Mouse (Mus musculus) E14TG2a.4 (cell line): ENCODE data around the gene Rpl38.

ENCODE experiments used
- H3K27me3 ChIP-seq: 2 replicates; pipeline ENCODE4 v1.6.1; 2014; ENCODE audit warnings: low read length, control low read depth; ENCODE audit not compliant: insufficient read depth
- H3K36me3 ChIP-seq: 2 replicates; pipeline ENCODE4 v1.6.1; 2014; ENCODE audit warnings: low read length, control low read depth; ENCODE audit not compliant: insufficient read depth
- H3K4me1 ChIP-seq: replicated peaks from 2 replicates; pipeline ENCODE4 v1.6.1; 2014; ENCODE audit warnings: low read depth, low read length, control low read depth
- H3K4me3 ChIP-seq: replicated peaks from 2 replicates; pipeline ENCODE4 v1.5.1; 2014; ENCODE audit warnings: mild to moderate bottlenecking, low read length
- H3K9me3 ChIP-seq: 2 replicates; pipeline ENCODE4 v1.6.1; 2014; ENCODE audit warnings: low read length, control low read depth
- CTCF ChIP-seq: conservative IDR thresholded peaks from 2 replicates; pipeline ENCODE4 v1.5.1; 2014; ENCODE audit warnings: low read length
- NANOG ChIP-seq: IDR thresholded peaks from 2 replicates; pipeline ENCODE4 v1.6.1; 2014; ENCODE audit warnings: borderline replicate concordance, low read length, mixed read lengths
- POU5F1 ChIP-seq: IDR thresholded peaks from 2 replicates; pipeline ENCODE4 v1.6.1; 2014; ENCODE audit warnings: low read length, borderline replicate concordance

The Rpl38 gene

DNA sequence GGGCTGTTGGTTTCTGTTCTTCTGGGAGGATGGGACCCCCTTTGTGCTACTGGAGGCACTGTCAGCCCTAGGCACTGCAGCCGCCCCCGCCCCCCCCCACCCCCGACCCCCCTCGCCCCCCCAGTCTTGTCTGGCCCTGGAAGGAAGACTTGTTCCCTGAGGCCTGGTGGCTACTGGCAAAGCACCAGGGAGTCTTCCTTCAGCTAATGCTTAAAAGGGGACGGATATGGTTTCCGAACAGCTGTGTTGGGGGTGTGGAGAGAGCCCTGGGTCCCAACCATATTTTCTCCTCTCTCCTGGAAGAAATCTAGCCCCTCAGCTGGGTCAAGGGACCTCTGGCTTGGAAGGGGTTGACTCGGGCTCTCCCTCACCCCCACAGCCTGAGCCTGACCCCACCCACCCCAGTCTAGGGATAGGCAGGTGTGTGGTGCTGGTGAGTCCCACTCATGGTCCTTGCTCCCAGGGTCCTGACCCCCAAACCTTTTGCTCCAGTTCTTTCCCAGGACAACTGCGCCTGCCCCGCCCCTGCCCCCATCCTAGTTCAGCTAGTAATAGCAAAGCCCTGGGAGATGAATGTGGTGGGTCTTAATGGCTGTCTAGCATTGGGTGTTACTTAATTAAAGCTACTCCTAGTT, 8.7 kb downstream of the Rpl38 start:
- TF ChIP-seq CTCF (no peak), POU5F1 (no peak), NANOG (no peak)
- H3K4me3 ChIP-seq, result peak overlapping the region; percentile 87

DNA sequence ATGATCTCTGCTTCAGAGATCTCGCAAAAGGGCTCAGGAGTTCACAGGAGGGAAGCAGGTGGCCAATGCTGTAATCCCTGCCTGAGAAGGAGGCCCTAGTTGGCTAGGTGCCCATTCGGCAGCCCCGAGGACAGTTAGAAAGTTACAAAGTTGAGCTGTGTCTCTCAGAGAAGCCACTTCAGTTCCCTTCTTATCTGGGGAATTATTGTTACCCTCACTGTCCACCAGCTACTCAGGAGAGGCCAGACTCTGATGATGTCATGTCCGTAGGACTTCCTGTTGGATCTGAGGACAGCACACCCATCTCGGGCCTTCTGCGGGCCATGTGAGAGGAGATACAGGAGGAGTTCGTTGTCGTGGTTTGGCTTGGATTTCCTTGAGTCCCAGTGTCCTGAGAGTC, 11.3 kb downstream of the Rpl38 start:
- H3K36me3 ChIP-seq, result peaks cover 12% of the 10 kb centered on the region
- peaks cover 77% of the 10 kb centered on the region for H3K4me1 ChIP-seq
- peaks cover 17% of the 10 kb centered on the region for H3K27me3 ChIP-seq
- H3K9me3 ChIP-seq, result no peaks in the 10 kb centered on the region
- no peak overlapping the region for H3K4me3 ChIP-seq
- TF ChIP-seq NANOG, result no peak
- TF ChIP-seq POU5F1, result no peak
- TF ChIP-seq CTCF, result no peak

More for the DNA sequence above, 8.7 kb downstream of the Rpl38 start:
- Histone ChIP-seq H3K4me1 (peaks cover 79% of the 10 kb centered on the region), H3K9me3 (no peaks in the 10 kb centered on the region), H3K36me3 (peaks cover 31% of the 10 kb centered on the region), H3K27me3 (peaks cover 17% of the 10 kb centered on the region)

DNA sequence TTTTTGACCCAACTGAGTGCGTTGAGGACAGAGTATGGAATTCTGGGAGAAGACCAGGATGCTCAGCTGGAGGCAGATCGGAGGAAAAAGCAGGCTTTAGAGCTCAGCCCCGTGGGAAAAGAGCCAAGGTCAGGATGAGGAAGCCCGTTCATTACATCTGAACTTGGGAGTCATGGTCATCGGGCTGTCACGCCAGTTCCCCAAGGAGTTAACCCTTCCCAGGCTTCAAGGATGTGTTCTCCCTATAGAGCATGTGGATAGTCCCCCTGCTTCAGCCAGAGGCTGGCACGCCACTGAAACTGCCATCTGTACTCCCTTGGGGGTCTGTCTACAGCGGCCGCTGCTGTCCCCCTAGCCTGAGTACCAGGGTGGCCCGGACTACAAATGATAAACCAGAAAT, 12.0 kb downstream of the Rpl38 start:
- peaks cover 12% of the 10 kb centered on the region for H3K36me3 ChIP-seq
- H3K27me3 ChIP-seq, result peaks cover 17% of the 10 kb centered on the region
- TF ChIP-seq NANOG (no peak), POU5F1 (no peak), CTCF (no peak)
- no peak overlapping the region for H3K4me3 ChIP-seq
- peaks cover 80% of the 10 kb centered on the region for H3K4me1 ChIP-seq
- no peaks in the 10 kb centered on the region for H3K9me3 ChIP-seq

DNA sequence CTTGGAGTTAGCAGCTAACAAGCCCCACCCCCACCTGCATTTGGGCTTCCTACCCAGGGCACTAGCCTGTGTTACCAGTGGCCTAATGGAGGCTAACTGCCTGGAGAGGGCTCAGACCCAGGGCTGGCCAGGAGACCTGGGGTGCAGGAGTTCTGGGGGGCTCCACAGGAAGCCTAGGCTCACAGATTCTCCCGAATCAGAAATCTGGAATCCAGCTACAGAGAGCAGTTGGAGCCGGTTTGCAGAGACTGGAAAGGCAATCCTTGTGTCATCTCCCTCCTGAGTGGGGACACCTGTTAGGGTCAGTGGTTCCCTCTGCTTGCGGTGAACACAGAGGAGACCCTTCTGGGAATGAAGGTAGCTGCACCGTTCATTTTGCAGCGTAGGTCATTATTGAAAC, 12.7 kb downstream of the Rpl38 start:
- Histone ChIP-seq H3K36me3 (peaks cover 12% of the 10 kb centered on the region), H3K9me3 (no peaks in the 10 kb centered on the region), H3K4me3 (0 out of 2 replicates have a peak overlapping the region, but pooled peaks have one; percentile 10), H3K27me3 (peaks cover 11% of the 10 kb centered on the region), H3K4me1 (peaks cover 83% of the 10 kb centered on the region)
- no peak for TF ChIP-seq POU5F1
- TF ChIP-seq NANOG, result no peak
- TF ChIP-seq CTCF, result no peak

DNA sequence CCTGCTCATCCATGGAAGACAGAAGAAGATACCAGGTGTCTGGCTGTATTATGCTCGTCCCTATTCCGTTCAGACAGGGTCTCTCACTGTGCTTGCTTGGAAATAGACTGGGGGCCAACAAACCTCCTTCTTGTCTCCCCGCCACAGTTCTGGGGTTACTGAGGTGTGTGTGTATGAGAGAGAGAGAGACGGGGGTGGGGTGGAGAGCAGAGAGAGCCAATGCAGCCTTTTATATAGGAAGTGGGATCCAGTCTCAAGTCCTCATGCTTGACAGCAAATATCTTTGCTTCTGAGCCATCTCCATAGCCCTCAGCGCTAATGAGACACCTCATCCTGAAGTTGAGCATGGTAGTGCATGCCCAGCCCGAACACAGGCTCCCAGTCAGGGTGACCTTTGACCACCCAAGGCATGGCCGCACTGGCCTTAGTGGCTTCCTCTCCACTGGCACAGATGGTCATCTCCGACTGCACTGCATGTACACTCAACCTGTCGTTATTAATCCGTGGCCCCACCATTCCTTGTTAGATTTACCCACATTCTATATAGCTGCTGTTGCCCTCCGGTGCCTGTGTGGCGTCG, 14.1 kb downstream of the Rpl38 start:
- TF ChIP-seq POU5F1 (no peak), CTCF (no peak), NANOG (no peak)
- Histone ChIP-seq H3K27me3 (no peaks in the 10 kb centered on the region), H3K4me1 (peaks cover 83% of the 10 kb centered on the region), H3K36me3 (peaks cover 18% of the 10 kb centered on the region), H3K4me3 (0 out of 2 replicates have a peak overlapping the region, but pooled peaks have one; percentile 76), H3K9me3 (no peaks in the 10 kb centered on the region)

DNA sequence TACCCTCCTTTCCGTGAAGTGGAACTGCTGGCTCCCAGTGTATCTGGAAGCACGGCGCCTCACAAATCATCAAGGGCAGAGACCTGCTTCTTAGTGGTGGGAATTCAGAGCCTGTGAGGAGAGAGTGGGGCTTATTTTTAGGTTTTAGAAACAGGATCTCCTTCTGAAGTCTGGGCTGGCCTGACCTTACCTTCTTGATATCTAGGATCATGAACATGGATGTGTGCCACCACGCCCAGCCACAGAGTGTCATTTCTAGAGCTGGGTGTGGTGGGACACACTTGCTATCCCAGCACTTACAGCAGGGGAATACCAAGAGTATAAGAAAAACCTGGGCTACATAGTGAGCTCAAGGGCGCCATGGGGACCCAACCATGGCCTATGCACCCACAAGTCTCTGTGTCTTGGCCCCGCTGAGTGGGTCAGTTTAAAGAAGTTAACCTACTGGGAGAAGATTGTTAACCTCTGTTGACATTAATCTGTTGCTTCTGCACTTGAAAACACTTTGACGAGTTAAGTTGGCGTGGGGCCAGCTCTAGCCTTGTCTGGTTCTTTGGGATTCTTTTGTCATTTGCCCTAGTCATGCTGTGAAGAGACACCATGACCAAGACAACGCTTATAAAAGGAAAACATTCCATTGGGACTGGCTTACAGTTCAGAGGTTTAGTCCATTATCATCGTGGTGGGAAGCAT, 14.9 kb downstream of the Rpl38 start:
- Histone ChIP-seq H3K36me3 (peaks cover 18% of the 10 kb centered on the region), H3K4me3 (peak overlapping the region; percentile 76), H3K27me3 (no peaks in the 10 kb centered on the region), H3K9me3 (no peaks in the 10 kb centered on the region), H3K4me1 (peaks cover 86% of the 10 kb centered on the region)
- TF ChIP-seq CTCF (no peak), NANOG (peak; percentile 49; the same call in 1 of the 2 replicates)

DNA sequence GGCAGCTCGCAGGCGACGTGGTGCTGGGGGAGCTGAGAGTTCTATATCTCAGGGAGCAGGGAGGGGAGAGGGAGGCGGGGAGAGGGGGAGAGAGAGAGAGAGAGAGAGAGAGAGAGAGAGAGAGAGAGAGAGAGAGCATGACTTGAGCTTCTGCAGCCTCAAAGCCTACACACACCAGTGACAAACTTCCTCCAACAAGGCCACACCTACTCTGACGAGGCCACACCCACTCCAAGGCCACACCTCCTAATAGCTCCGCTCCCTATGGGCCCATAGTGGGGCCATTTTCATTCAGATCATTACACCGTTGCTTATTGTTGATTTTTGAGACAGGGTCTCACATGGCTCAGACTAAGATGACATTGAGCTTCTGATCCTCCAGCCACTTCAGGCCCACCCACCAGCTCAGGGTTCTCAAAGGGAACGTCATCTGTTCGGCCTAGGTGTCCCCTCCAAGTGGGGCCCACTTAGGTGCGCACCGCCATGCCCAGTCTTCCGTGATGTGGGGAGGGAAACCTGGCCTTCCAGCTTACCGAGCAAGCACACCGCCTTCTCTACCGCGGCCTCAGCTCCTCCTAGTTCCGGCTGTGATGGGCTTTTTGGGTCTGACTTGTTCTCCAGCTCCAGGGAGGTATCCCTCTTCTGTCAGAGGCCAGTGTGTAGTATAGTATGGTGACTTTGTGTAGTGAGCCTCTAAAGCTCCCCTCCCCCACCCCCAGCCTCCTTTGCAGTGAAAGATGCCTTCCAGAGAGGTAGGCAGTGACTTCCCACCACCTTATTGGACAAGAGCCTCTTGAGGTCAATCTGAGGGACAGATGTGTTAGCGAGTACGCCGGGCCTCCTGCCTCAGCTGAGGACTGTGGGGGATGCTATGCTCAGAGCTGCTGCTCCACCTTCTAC, 15.6 kb downstream of the Rpl38 start:
- peaks cover 18% of the 10 kb centered on the region for H3K36me3 ChIP-seq
- no peaks in the 10 kb centered on the region for H3K27me3 ChIP-seq
- peaks cover 84% of the 10 kb centered on the region for H3K4me1 ChIP-seq
- no peak for TF ChIP-seq POU5F1
- no peak for TF ChIP-seq NANOG
- no peak for TF ChIP-seq CTCF
- peak overlapping the region; percentile 76 for H3K4me3 ChIP-seq
- no peaks in the 10 kb centered on the region for H3K9me3 ChIP-seq

DNA sequence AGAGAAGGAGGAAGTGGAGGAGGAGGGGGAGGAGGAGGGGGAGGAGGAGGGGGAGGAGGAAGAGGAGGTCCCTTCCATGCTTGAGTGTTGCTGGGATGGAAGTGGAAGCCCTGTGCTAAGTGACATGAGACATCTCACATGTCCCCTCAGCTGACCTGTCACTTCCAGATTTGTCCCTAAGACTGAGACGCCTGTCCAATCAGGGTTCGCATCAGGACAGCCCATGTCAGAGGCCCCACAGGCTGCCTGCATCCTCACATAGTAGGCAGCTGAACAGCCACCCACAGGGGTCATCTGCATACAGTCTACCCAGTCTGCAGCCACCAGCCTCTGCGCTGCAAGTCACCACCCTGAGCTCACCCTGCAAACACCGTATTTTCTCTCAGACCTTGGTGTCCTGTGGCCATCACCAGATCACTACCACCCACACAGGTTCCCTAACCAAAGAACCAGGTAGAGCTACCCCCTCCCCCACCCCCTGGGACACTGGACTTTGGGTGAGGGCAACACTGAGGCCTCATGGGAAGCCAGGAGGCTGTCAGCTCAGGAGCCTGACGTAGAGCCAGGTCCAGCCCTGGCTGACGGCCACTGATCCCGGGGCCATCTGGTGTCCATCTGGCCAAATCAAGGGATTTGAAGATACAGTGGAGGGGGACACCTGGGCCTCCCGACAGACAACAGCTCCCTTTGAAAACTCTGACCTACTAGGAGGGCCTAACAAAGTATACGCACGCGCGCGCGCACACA, 16.5 kb downstream of the Rpl38 start:
- no peak for TF ChIP-seq POU5F1
- TF ChIP-seq NANOG, result no peak
- no peak for TF ChIP-seq CTCF
- no peaks in the 10 kb centered on the region for H3K9me3 ChIP-seq
- H3K36me3 ChIP-seq, result peaks cover 13% of the 10 kb centered on the region
- peak overlapping the region; percentile 76 for H3K4me3 ChIP-seq
- peaks cover 79% of the 10 kb centered on the region for H3K4me1 ChIP-seq
- no peaks in the 10 kb centered on the region for H3K27me3 ChIP-seq
